In genomic region chr1:168418903-168419302, GRCm38 (mm10) we compare ENCODE assay signal across 15 mouse cellular contexts. TPM values are rescaled to one million over a fixed set of nuclear protein-coding genes. Genes with fewer than 3 reads are reported as not detected.
A peak's percentile ranks its signal among the peaks of the same experiment; 100 is the strongest.
DNase-seq lines count a peak whose midpoint lies in the region; ATAC-seq lines count a peak whose summit lies in the region.
"Had no signal": no experiment of that assay in that cellular context is flagged by ENCODE, and none has a peak within 500 bp of the region (broad histone marks: within the 10 kb centered on the region; RNA-seq: fewer than 3 reads in every experiment).

No protein-coding gene starts in this region.

- peaks cover 68% of the 10 kb centered on the region for H3K36me3 ChIP-seq in forebrain, embryonic 10.5 days (replicated peaks)
- peaks cover 3% of the 10 kb centered on the region for H3K36me3 ChIP-seq in forebrain, embryonic 11.5 days (ENCODE audit: control insufficient read depth, insufficient read depth, low read length)
- peaks cover 39% of the 10 kb centered on the region for H3K36me3 ChIP-seq in kidney, embryonic 16.5 days (ENCODE audit: insufficient read depth, low read length)
- peaks cover 8% of the 10 kb centered on the region; the same call in 1 of the 2 replicates for H3K36me3 ChIP-seq in forebrain, embryonic 15.5 days

- DNase-seq in forebrain, embryonic 10.5 days (ENCODE audit: extremely low spot score, low spot score): no peak
- no peak for DNase-seq in forebrain, embryonic 11.5 days (ENCODE audit: low spot score)
- no peak for DNase-seq in kidney, adult 11 months
- peak; percentile 66 to 74 for DNase-seq in left cerebral cortex, postnatal 36 days (ENCODE audit: low spot score in 2 of 2)
- DNase-seq in thymus, postnatal 0 days (ENCODE audit: low spot score): no peak
- no peak for DNase-seq in gastrocnemius, adult 18-20 months (ENCODE audit: low spot score)
- DNase-seq: adrenal gland, postnatal 14 days; kidney, postnatal 14 days; lung, embryonic 14.5 days; thymus, postnatal 25 days had no signal

- 90% methylated on average over 9 of the region's 9 CpGs for WGBS in forebrain, embryonic 10.5 days
- 86% methylated on average over 9 of the region's 9 CpGs for WGBS in forebrain, embryonic 11.5 days
- WGBS in kidney, embryonic 16.5 days: 68% methylated on average over 9 of the region's 9 CpGs
- 66% methylated on average over 9 of the region's 9 CpGs for WGBS in forebrain, embryonic 15.5 days

- 0 out of 2 replicates have a peak overlapping the region, but pooled peaks have one; percentile 22 for H3K27ac ChIP-seq in forebrain, embryonic 10.5 days
- H3K27ac ChIP-seq in forebrain, embryonic 11.5 days (ENCODE audit: low read depth, low read length): no peak overlapping the region
- peak overlapping the region; percentile 28; the same call in 1 of the 2 replicates for H3K27ac ChIP-seq in kidney, embryonic 16.5 days (ENCODE audit: low read length)
- H3K27ac ChIP-seq in forebrain, embryonic 15.5 days (replicated peaks): peak overlapping the region; percentile 79
- H3K27ac ChIP-seq: hindbrain, embryonic 13.5 days had no signal

- H3K4me1 ChIP-seq in forebrain, embryonic 10.5 days: peaks cover 75% of the 10 kb centered on the region
- H3K4me1 ChIP-seq in forebrain, embryonic 11.5 days (replicated peaks; ENCODE audit: control insufficient read depth, insufficient read depth, low read length): peaks cover 30% of the 10 kb centered on the region
- H3K4me1 ChIP-seq in kidney, embryonic 16.5 days (ENCODE audit: insufficient read depth, low read length): peaks cover 81% of the 10 kb centered on the region
- H3K4me1 ChIP-seq in forebrain, embryonic 15.5 days: peaks cover 89% of the 10 kb centered on the region

- H3K4me3 ChIP-seq in forebrain, embryonic 10.5 days: no peak overlapping the region
- no peak overlapping the region for H3K4me3 ChIP-seq in forebrain, embryonic 11.5 days (ENCODE audit: low read depth, low read length)
- no peak overlapping the region for H3K4me3 ChIP-seq in kidney, embryonic 16.5 days (ENCODE audit: low read length)
- H3K4me3 ChIP-seq in forebrain, embryonic 15.5 days: no peak overlapping the region
- H3K4me3 ChIP-seq: hindbrain, embryonic 13.5 days; megakaryocyte, embryonic 14.5 days; myocyte had no signal

- no peak for ATAC-seq in forebrain, embryonic 11.5 days (replicated peaks; ENCODE audit: low FRiP score)
- no peak for ATAC-seq in kidney, embryonic 16.5 days (ENCODE audit: low FRiP score, low TSS enrichment)
- no peak for ATAC-seq in forebrain, embryonic 15.5 days (replicated peaks)

- intact Hi-C loops in left cerebral cortex, postnatal 36 days (cut with DNase I): no loop called here

- no peaks in the 10 kb centered on the region for H3K27me3 ChIP-seq in forebrain, embryonic 10.5 days (ENCODE audit: poor library complexity, severe bottlenecking)
- no peaks in the 10 kb centered on the region for H3K27me3 ChIP-seq in forebrain, embryonic 11.5 days (ENCODE audit: control insufficient read depth, insufficient read depth, low read length)
- no peaks in the 10 kb centered on the region for H3K27me3 ChIP-seq in kidney, embryonic 16.5 days (ENCODE audit: insufficient read depth, low read length)
- no peaks in the 10 kb centered on the region for H3K27me3 ChIP-seq in forebrain, embryonic 15.5 days
- H3K27me3 ChIP-seq: hindbrain, embryonic 13.5 days; megakaryocyte, embryonic 14.5 days had no signal

- H3K9ac ChIP-seq in forebrain, embryonic 11.5 days (ENCODE audit: low read length): no peak overlapping the region
- no peak overlapping the region for H3K9ac ChIP-seq in kidney, embryonic 16.5 days (replicated peaks; ENCODE audit: low read length)
- H3K9ac ChIP-seq in forebrain, embryonic 15.5 days (replicated peaks): no peak overlapping the region
- H3K9ac ChIP-seq: hindbrain, embryonic 13.5 days; lung, embryonic 14.5 days had no signal

- no peak overlapping the region for H3K4me2 ChIP-seq in forebrain, embryonic 11.5 days (ENCODE audit: low read depth, low read length, severe bottlenecking)
- peak overlapping the region; percentile 22; the same call in 1 of the 2 replicates for H3K4me2 ChIP-seq in kidney, embryonic 16.5 days (replicated peaks; ENCODE audit: low read depth, low read length)
- H3K4me2 ChIP-seq in forebrain, embryonic 15.5 days (replicated peaks): 0 out of 2 replicates have a peak overlapping the region, but pooled peaks have one; percentile 3
- H3K4me2 ChIP-seq: hindbrain, embryonic 13.5 days; lung, embryonic 14.5 days had no signal

- no peaks in the 10 kb centered on the region for H3K9me3 ChIP-seq in forebrain, embryonic 10.5 days
- no peaks in the 10 kb centered on the region for H3K9me3 ChIP-seq in forebrain, embryonic 11.5 days (ENCODE audit: control insufficient read depth, low read length)
- no peaks in the 10 kb centered on the region for H3K9me3 ChIP-seq in kidney, embryonic 16.5 days (ENCODE audit: low read length)
- no peaks in the 10 kb centered on the region for H3K9me3 ChIP-seq in forebrain, embryonic 15.5 days
- H3K9me3 ChIP-seq: hindbrain, embryonic 13.5 days; megakaryocyte, embryonic 14.5 days had no signal

RNA-seq across cellular contexts. Expression of gene Pbx1, which starts 13.2 kb away (rescaled TPM):
- 38.2 and 38.8 TPM in 2 replicates for polyA plus RNA-seq in forebrain, embryonic 10.5 days (2016; fragmentation: Nextera tagmentation; extraction: Ambion mirVana)
- 45.8 and 51.1 TPM in 2 replicates for polyA plus RNA-seq in forebrain, embryonic 11.5 days (2014; fragmentation: Nextera tagmentation; extraction: Ambion mirVana)
- 67.3 and 75.5 TPM in 2 replicates for polyA plus RNA-seq in kidney, embryonic 16.5 days (2015; fragmentation: Nextera tagmentation; extraction: Ambion mirVana)
- polyA plus RNA-seq in forebrain, embryonic 15.5 days (2015; fragmentation: Nextera tagmentation; extraction: Ambion mirVana): 87.4 and 90.5 TPM in 2 replicates
- 100 to 1,000 TPM; 137 to 149 TPM for total RNA-seq in left cerebral cortex, postnatal 36 days (2021)
- 4.6 and 5.8 TPM in 2 replicates for polyA plus RNA-seq in thymus, postnatal 0 days (2015; fragmentation: Nextera tagmentation; extraction: Ambion mirVana)
- 10 to 100 TPM; 25.2 to 28.0 TPM for total RNA-seq in gastrocnemius, adult 18-20 months (2021)

Comparison
In these comparisons a context has a peak if more than half of its experiments do, and no peak if none do; other contexts are left out.
1. DNase-seq: peak in left cerebral cortex, postnatal 36 days (2 of 2); none in forebrain, embryonic 10.5 days (single experiment), forebrain, embryonic 11.5 days (single experiment), kidney, adult 11 months (single experiment), thymus, postnatal 0 days (single experiment) and gastrocnemius, adult 18-20 months (single experiment).